Mouse (Mus musculus): ENCODE measurements around the gene Ppat. TPM values are rescaled to one million over a fixed set of nuclear protein-coding genes. Genes with fewer than 3 reads are reported as not detected.

Ppat gene
- total and polyA plus RNA-seq, 3 experiments, result 103 to 180 (median 110) TPM

DNA sequence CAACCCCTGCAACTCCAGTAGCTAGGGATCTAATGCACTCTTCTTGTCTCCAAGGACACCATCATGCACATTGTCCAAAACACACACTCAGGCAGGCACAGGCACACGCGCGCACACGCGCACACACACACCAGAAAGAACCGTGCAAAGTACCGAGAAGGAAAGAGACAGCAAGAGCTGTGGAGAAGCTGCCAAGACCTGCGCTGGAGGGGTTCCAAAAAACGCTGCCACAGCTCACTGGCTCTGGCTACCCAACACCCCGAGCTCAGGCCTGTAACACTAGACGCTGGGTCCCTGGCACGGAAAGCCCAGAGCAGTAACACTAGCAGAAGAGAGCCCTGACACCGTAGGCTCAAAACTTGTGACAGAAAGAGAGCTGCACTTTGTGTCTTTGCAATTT lies 27.9 kb downstream of the Ppat start:
- Histone ChIP-seq H3K36me3 (ENCODE audit: control insufficient read depth in 1 of 2, insufficient read depth in 2 of 2, low read length in 2 of 2) (peaks cover 9 to 68% of the 10 kb centered on the region in 2 experiments), H3K79me2 (ENCODE audit: control insufficient read depth, insufficient read depth, low read length, poor library complexity) (peaks cover 17% of the 10 kb centered on the region), H3K9ac (ENCODE audit: control insufficient read depth, low read depth, low read length, poor library complexity, severe bottlenecking) (no peak overlapping the region), H3K4me3 (ENCODE audit: control insufficient read depth in 1 of 2, insufficient read depth in 1 of 2, low read depth in 2 of 2, low read length in 2 of 2) (no peak overlapping the region), H3K27me3 (ENCODE audit: control insufficient read depth in 1 of 2, insufficient read depth in 2 of 2, low read length in 2 of 2) (no peaks in the 10 kb centered on the region), H3K27ac (ENCODE audit: control insufficient read depth, low read depth, low read length) (no peak overlapping the region), H3K9me3 (replicated peaks; ENCODE audit: insufficient read depth, low read length) (no peaks in the 10 kb centered on the region), H3K4me1 (ENCODE audit: control insufficient read depth in 1 of 2, insufficient read depth in 2 of 2, low read length in 2 of 2) (peaks cover 5 to 6% of the 10 kb centered on the region in 2 experiments)
- no peak for DNase-seq (ENCODE audit: low read depth, low spot score)
- TF ChIP-seq TCF12 (IDR thresholded peaks at IDR 0.05; ENCODE audit: low read depth, low read length), result no peak
- no peak for TF ChIP-seq RAD21 (IDR thresholded peaks at IDR 0.05; ENCODE audit: low read depth, low read length)
- TF ChIP-seq NELFE (IDR thresholded peaks at IDR 0.05; ENCODE audit: low read depth, low read length), result no peak
- TF ChIP-seq POLR2AphosphoS5 (IDR thresholded peaks at IDR 0.05; ENCODE audit: borderline replicate concordance, low read depth, low read length), result no peak
- TF ChIP-seq BHLHE40 (IDR thresholded peaks at IDR 0.05; ENCODE audit: borderline replicate concordance, low read depth, low read length), result no peak
- no peak for TF ChIP-seq E2F4 (IDR thresholded peaks at IDR 0.05; ENCODE audit: borderline replicate concordance, low read depth, low read length)
- no peak for TF ChIP-seq MEF2A (IDR thresholded peaks at IDR 0.05; ENCODE audit: extremely low read depth, insufficient replicate concordance, low read depth, low read length, poor library complexity, severe bottlenecking)
- no peak for TF ChIP-seq SIN3A (IDR thresholded peaks at IDR 0.05; ENCODE audit: low read length)
- no peak for TF ChIP-seq TAL1 (IDR thresholded peaks at IDR 0.05; ENCODE audit: low read length)
- no peak for TF ChIP-seq ZC3H11A (IDR thresholded peaks at IDR 0.05; ENCODE audit: low read depth, low read length)
- TF ChIP-seq MXI1 (IDR thresholded peaks at IDR 0.05; ENCODE audit: low read depth, low read length), result no peak
- TF ChIP-seq CHD1 (IDR thresholded peaks at IDR 0.05; ENCODE audit: low read depth, low read length), result no peak
- TF ChIP-seq UBTF (IDR thresholded peaks at IDR 0.05; ENCODE audit: borderline replicate concordance, insufficient read depth, low read depth, low read length), result no peak

DNA sequence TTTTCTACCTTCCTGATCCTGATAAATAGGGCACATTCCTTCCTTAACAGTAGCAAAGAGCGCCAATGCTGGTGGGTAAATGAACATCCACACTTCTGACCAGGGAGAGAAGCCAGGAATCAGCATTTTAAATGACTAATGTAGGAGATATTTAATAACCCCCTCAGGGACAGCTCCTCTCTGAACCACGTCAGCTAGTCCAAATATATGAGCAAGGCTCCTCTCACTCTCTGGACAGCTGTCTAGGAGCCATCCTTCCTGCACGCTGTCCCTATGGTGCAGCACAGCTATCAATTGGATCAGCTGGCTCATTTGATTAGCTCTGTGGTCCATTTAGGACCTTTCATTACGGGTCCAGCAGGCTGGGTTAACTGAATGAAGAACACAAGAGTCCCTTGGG lies 28.5 kb downstream of the Ppat start:
- no peak for DNase-seq (ENCODE audit: low read depth, low spot score)
- Histone ChIP-seq H3K9ac (ENCODE audit: control insufficient read depth, low read depth, low read length, poor library complexity, severe bottlenecking) (no peak overlapping the region), H3K27ac (ENCODE audit: control insufficient read depth, low read depth, low read length) (no peak overlapping the region), H3K36me3 (ENCODE audit: control insufficient read depth in 1 of 2, insufficient read depth in 2 of 2, low read length in 2 of 2) (peaks cover 3 to 69% of the 10 kb centered on the region in 2 experiments; a peak in 3 of 4 replicates), H3K4me3 (ENCODE audit: control insufficient read depth in 1 of 2, insufficient read depth in 1 of 2, low read depth in 2 of 2, low read length in 2 of 2) (no peak overlapping the region), H3K4me1 (ENCODE audit: control insufficient read depth in 1 of 2, insufficient read depth in 2 of 2, low read length in 2 of 2) (peaks cover 0 to under 1% of the 10 kb centered on the region in 2 experiments; a peak in 1 of 4 replicates), H3K79me2 (ENCODE audit: control insufficient read depth, insufficient read depth, low read length, poor library complexity) (peaks cover 12% of the 10 kb centered on the region), H3K9me3 (replicated peaks; ENCODE audit: insufficient read depth, low read length) (no peaks in the 10 kb centered on the region), H3K27me3 (ENCODE audit: control insufficient read depth in 1 of 2, insufficient read depth in 2 of 2, low read length in 2 of 2) (no peaks in the 10 kb centered on the region)
- TF ChIP-seq NELFE (IDR thresholded peaks at IDR 0.05; ENCODE audit: low read depth, low read length) (no peak), RCOR1 (IDR thresholded peaks at IDR 0.05; ENCODE audit: low read depth, low read length) (no peak), POLR2AphosphoS5 (IDR thresholded peaks at IDR 0.05; ENCODE audit: borderline replicate concordance, low read depth, low read length) (no peak), ZNF384 (IDR thresholded peaks at IDR 0.05; ENCODE audit: low read depth, low read length) (no peak), KAT2A (conservative IDR thresholded peaks at IDR 0.05; ENCODE audit: low read depth, low read length) (no peak), MXI1 (IDR thresholded peaks at IDR 0.05; ENCODE audit: low read depth, low read length) (no peak), USF2 (IDR thresholded peaks at IDR 0.05; ENCODE audit: borderline replicate concordance in 1 of 2, insufficient read depth in 1 of 2, low read depth in 1 of 2, low read length in 2 of 2) (no peak), SMC3 (IDR thresholded peaks at IDR 0.05; ENCODE audit: low read depth, low read length) (no peak), RAD21 (IDR thresholded peaks at IDR 0.05; ENCODE audit: low read depth, low read length) (no peak), NRF1 (IDR thresholded peaks at IDR 0.05; ENCODE audit: insufficient read depth, low read depth, low read length, poor library complexity, severe bottlenecking) (no peak), MAX (IDR thresholded peaks at IDR 0.05; ENCODE audit: low read length) (no peak), POLR2A (IDR thresholded peaks at IDR 0.05; ENCODE audit: control insufficient read depth in 1 of 2, insufficient read depth in 1 of 2, low read depth in 1 of 2, low read length in 2 of 2, poor library complexity in 1 of 2) (no peak), MYB (IDR thresholded peaks at IDR 0.05; ENCODE audit: low read depth, low read length) (no peak), ELF1 (IDR thresholded peaks at IDR 0.05; ENCODE audit: low read depth, low read length) (no peak), CHD2 (IDR thresholded peaks at IDR 0.05; ENCODE audit: low read length) (no peak), ZMIZ1 (IDR thresholded peaks at IDR 0.05; ENCODE audit: low read depth, low read length) (no peak), TBP (IDR thresholded peaks at IDR 0.05; ENCODE audit: low read depth, low read length) (no peak)
